Mouse (Mus musculus): ENCODE results near the gene Ppp2r5a. TPM values are rescaled to one million over a fixed set of nuclear protein-coding genes. Genes with fewer than 3 reads are reported as not detected.

Ppp2r5a gene
- total RNA-seq, 2 experiments from 2014 or later = 90.7 to 95.0 TPM

DNA sequence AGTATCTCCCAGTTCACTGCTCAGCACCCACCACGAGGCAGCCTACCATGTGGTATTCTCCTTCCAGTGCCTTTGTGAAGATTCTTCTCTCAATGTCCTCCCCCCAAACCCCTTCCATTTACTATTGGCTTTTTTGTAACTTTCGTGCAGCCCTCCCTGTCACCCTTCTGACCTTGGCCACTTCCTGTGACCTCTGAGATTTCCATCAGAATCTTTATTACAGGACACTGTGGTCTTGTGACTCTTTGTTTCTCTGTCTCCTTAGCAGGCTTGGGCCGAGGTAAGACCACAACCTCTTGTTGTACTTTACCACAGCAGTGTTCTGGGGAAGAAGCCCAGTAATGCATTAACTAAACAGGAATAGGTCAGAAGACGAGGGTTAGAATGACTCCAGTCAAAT, 15.9 kb upstream of the Ppp2r5a start:
- DNase-seq = no peak

- DNase-seq = no peak
Observed at GRCm38 (mm10) chr1:191417111-191417510, 14.0 kb upstream of the Ppp2r5a start.

DNA sequence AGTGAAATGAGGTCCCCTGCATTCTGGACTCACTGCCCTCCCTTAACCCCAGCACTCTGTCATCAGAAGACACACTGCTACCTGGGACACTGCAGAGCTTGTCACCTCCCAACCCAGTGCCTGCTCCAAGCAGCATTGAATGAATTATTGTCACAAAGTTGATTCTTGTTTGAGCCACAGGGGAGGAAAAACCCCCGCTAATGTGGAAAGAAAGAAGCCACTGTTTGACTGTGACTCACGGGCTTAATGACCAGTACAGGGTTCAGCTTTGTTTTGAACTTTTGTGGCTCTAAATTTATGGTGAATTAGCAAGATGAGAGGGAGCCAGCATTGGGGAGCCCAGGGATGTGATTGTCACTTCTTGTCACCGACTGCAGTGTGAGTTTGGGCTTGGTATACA, 13.5 kb upstream of the Ppp2r5a start:
- no peak for DNase-seq

DNA sequence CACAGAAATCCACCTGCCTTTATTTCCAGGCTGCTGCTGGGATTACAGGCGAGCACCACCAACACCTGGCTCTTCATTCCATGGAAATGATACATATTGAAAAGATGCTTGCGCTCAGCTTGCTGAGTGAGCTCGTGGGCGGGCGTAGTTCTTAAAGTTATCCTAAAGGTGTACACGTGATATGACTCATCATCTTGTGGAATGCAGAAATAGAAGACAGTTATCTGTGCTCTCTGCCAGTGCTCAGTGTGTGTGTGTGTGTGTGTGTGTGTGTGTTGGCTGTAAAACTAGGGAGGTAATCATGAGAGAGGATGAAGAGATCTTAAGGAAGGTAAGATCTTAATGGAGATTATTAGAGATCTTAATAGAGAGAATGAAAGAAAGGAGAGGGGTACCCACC, 11.4 kb upstream of the Ppp2r5a start:
- DNase-seq = no peak

GRCm38 (mm10) chr1:191413691-191414415, 10.8 kb upstream of the Ppp2r5a start:
- DNase-seq = no peak

- no peak for DNase-seq
Observed at GRCm38 (mm10) chr1:191410294-191411036, 7.4 kb upstream of the Ppp2r5a start.

GRCm38 (mm10) chr1:191407246-191407645, 4.2 kb upstream of the Ppp2r5a start:
- DNase-seq = no peak

GRCm38 (mm10) chr1:191406516-191406915, 3.4 kb upstream of the Ppp2r5a start:
- DNase-seq = no peak

GRCm38 (mm10) chr1:191404721-191405329, 1.8 kb upstream of the Ppp2r5a start:
- DNase-seq = no peak

DNA sequence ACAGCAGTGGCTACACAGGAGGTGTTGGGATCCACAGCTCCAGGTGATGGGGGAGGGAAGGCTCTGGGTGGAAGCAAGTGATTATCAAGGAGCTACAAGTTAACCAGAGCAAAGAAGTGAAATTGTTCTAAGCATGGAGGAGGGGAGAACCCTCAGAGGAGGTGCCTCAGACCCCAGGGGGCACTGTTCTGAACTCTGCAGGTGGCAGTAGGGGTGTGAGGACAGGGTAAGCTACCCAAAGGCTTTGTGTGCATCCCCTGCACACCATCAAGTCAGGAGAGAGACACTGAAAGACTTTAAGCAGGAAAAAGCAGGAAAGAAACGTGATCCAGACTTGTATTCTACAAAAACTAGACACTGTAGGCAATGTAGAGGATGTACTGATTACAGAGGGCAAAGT, 1.2 kb upstream of the Ppp2r5a start:
- no peak for DNase-seq

- no peak for DNase-seq
Observed at GRCm38 (mm10) chr1:191402506-191402905, 566 bp downstream of the Ppp2r5a start.

DNA sequence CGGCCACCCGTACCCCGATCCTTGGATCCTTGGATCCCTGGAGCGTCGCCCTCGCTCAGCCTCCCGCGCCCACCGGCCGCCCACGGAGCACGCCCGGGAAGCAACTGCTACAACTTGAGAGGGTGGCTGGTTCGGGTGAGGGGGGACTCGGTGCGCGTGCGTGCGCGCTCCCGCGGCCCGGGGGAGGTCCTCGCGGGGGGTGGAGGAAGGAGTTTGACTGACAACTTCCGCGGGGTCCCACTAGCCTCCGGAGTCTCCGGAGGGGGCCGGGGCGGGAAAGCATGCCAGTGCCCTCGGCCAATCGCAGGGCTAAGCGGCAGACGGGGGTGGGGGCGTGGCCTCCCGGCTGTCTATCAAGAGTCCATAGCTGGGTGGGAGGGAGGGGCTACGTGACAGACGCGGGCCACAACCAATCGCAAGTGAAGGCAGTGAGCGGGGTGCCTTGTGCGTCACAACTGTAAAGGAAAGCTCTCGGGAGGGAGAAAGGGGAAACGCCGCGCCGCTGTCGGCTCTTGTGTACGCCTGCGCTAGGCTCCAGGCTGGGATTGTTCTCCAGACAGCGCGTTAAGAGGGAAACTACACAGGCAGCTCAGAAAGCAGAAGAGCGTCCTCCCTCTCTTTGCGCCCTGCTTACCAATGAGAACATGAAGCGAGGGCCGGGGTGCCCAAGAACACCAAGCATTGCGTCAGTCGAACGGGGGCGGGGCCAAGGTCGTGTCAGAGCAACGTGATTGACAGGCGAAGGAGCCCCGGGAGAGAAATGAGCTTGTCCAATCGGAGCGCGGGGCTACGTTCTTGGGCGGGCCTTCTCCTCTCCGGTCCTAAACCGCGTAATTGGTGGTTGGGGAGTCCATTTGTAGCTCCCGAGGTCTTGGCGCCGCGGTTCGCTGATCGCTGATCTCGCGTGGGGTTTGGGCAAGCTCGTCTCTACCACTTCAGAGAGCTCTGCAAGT, 5.9 kb downstream of the Ppp2r5a start:
- peak; percentile 99 for DNase-seq

- DNase-seq = peak; percentile 68
Observed at GRCm38 (mm10) chr1:191396446-191396845, 6.6 kb downstream of the Ppp2r5a start.

DNA sequence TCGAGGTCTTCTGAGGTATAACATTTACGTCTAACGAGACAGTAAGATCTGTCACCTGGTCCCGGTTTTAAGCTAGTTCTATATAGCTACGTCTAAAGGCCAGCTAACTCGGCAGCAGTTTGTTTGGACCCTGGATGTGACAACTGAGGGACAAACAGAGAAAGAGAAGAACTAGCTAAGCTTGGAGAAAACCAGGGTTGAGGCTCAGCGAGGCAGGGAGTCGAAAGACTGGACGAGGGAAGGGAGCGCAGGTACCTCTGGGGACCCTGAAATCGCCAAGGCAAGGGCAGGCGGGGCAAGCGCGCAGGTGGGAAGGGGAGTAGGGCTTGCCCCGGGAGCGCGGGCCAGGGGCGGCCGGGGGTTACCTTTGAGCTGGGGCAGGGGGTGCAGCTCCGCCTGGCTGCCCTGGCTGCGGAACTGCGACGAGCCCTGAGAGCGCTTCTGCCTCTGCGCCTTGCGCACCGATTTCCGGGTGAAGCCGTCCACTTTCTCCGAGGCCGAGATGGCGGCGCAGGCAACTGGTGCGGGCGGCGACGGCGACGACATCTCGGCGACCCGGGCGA, 7.1 kb downstream of the Ppp2r5a start:
- peak; percentile 69 for DNase-seq

DNA sequence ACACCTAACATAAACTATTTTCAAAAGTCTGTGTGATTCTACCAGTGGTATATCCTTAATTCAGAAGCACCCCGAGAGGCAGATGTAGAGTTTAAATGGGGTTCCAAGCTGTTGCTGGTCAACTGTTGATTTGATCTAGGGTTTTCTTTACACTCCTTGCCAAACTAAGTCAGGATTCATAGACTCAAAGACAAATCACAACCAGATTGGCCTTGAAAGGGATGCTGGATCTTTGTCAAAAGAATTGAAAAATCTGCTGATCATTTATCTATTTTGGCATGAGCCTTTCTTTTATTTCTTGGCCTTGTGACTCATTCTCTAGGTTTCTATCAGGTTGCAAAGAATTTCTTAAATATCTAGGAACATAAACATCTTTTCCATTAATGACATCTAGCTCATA, 7.9 kb downstream of the Ppp2r5a start:
- DNase-seq = no peak

DNA sequence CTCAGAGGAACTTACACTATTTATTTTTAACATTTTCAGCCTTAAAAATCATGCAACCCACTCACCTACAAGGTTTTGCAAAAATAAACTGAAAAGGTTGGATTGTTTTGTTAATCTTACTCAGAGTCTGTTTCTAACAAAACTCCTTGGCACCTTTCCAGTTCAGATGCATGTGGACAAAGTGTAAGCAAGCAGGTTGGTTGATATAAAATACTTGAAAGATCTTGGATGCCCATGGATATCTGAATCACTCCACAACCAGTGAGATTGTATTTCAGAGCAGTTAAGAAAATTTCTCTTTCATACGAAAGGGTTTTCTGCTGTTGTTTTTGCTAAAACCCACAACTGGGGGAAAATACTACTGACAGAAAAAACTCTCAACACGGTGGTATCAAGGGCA, 8.9 kb downstream of the Ppp2r5a start:
- DNase-seq = no peak

- no peak for DNase-seq
Observed at GRCm38 (mm10) chr1:191393536-191393935, 9.5 kb downstream of the Ppp2r5a start.

GRCm38 (mm10) chr1:191391311-191391710, 11.8 kb downstream of the Ppp2r5a start:
- peak; percentile 59 for DNase-seq

- no peak for DNase-seq
Observed at GRCm38 (mm10) chr1:191384786-191385430, 18.2 kb downstream of the Ppp2r5a start.

- DNase-seq = no peak
Observed at GRCm38 (mm10) chr1:191381955-191382736, 20.9 kb downstream of the Ppp2r5a start.

DNA sequence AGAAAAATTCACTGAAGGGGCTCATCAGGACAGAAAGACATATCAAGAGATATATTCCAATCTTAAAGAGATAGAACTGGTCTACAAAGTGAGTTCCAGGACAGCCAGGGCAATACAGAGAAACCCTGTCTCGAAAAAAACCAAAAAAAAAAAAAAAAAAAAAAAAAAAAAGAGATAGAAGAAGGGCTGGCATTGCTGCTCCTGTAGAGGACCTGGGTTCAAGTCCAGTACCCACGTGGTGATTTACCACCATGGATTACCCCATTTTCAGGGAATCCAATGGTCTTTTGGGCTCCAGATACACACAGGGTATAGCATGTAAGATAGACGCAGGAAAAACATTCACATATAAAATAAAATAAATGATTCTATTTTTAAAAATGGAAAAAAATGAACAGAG, 22.2 kb downstream of the Ppp2r5a start:
- no peak for DNase-seq

All from heart, postnatal 4 days (tissue).